Mouse (Mus musculus) thymus, postnatal 10 days (tissue): Measurements from ENCODE around the gene Kdm5a.

Experiments used
- DNase-seq, 2 experiments: peaks; one replicate each; pipeline ENCODE4 v3.0.0; 2021; ENCODE audit warnings: low spot score in 2 of 2

The Kdm5a gene

GRCm38 (mm10) chr6:120363688-120364522 is at the start of gene Kdm5a, which contains the start of gene Ccdc77:
Gene Kdm5a, plus strand, starts transcription at chr6:120364124.
Gene Ccdc77, minus strand, starts transcription at chr6:120364374.
- DNase-seq: peak; percentile 89 to 91

- DNase-seq: no peak
Observed at GRCm38 (mm10) chr6:120318303-120318940, 45.5 kb upstream of the Kdm5a start.

GRCm38 (mm10) chr6:120319129-120319528 is 44.8 kb upstream of the Kdm5a start:
- no peak for DNase-seq

- no peak for DNase-seq
Observed at GRCm38 (mm10) chr6:120320369-120320768, 43.6 kb upstream of the Kdm5a start.

GRCm38 (mm10) chr6:120324295-120324927 is 39.5 kb upstream of the Kdm5a start:
- DNase-seq: peak; percentile 9 to 63

GRCm38 (mm10) chr6:120332351-120332750 is 31.6 kb upstream of the Kdm5a start:
- DNase-seq: no peak

GRCm38 (mm10) chr6:120343992-120344391 is 19.9 kb upstream of the Kdm5a start:
- no peak for DNase-seq

GRCm38 (mm10) chr6:120349018-120349417 is 14.9 kb upstream of the Kdm5a start:
- no peak for DNase-seq

GRCm38 (mm10) chr6:120356478-120356877 is 7.4 kb upstream of the Kdm5a start:
- DNase-seq: no peak

GRCm38 (mm10) chr6:120356951-120357945 is 6.7 kb upstream of the Kdm5a start:
- peak; percentile 73 for DNase-seq

GRCm38 (mm10) chr6:120362124-120362523 is 1.8 kb upstream of the Kdm5a start:
- no peak for DNase-seq

- DNase-seq: no peak
Observed at GRCm38 (mm10) chr6:120362774-120363687, 893 bp upstream of the Kdm5a start.

GRCm38 (mm10) chr6:120364523-120364905 is 590 bp downstream of the Kdm5a start:
- no peak for DNase-seq

- peak in 1 of 2 experiments; percentile 8 for DNase-seq
Observed at GRCm38 (mm10) chr6:120365051-120365450, 1.1 kb downstream of the Kdm5a start.

- no peak for DNase-seq
Observed at GRCm38 (mm10) chr6:120376736-120377135, 12.8 kb downstream of the Kdm5a start.

GRCm38 (mm10) chr6:120390054-120390453 is 26.1 kb downstream of the Kdm5a start:
- DNase-seq: no peak

GRCm38 (mm10) chr6:120392811-120393210 is 28.9 kb downstream of the Kdm5a start:
- no peak for DNase-seq

- no peak for DNase-seq
Observed at GRCm38 (mm10) chr6:120395622-120396345, 31.9 kb downstream of the Kdm5a start.

- DNase-seq: no peak
Observed at GRCm38 (mm10) chr6:120403936-120404335, 40.0 kb downstream of the Kdm5a start.

GRCm38 (mm10) chr6:120438161-120438560 is 74.2 kb downstream of the Kdm5a start:
- DNase-seq: no peak
